Mouse (Mus musculus): ENCODE measurements around the gene Zfp39.
A peak's percentile ranks its signal among the peaks of the same experiment; 100 is the strongest.

Gene Zfp39

GRCm38 (mm10) chr11:58903511-58904409 is at the start of gene Zfp39:
TSS of gene Zfp39 (minus strand) at chr11:58904225.
- DNase-seq (ENCODE audit: low read depth in 1 of 2, low spot score in 2 of 2) = peak; percentile 70 to 90

- DNase-seq (ENCODE audit: low read depth in 1 of 2, low spot score in 2 of 2) = no peak
Measured at GRCm38 (mm10) chr11:58953351-58954169, 49.5 kb upstream of the Zfp39 start.

GRCm38 (mm10) chr11:58951210-58951609 is 47.2 kb upstream of the Zfp39 start:
- DNase-seq (ENCODE audit: low read depth in 1 of 2, low spot score in 2 of 2) = no peak

GRCm38 (mm10) chr11:58949480-58950431 is 45.7 kb upstream of the Zfp39 start:
- no peak for DNase-seq (ENCODE audit: low read depth in 1 of 2, low spot score in 2 of 2)

- DNase-seq (ENCODE audit: low read depth in 1 of 2, low spot score in 2 of 2) = no peak
Measured at GRCm38 (mm10) chr11:58948542-58949479, 44.8 kb upstream of the Zfp39 start, which contains the start of gene Hist3h2ba. TSS of gene Hist3h2ba (plus strand) at chr11:58948920.

GRCm38 (mm10) chr11:58947798-58948528 is 43.9 kb upstream of the Zfp39 start:
- no peak for DNase-seq (ENCODE audit: low read depth in 1 of 2, low spot score in 2 of 2)

- DNase-seq (ENCODE audit: low read depth in 1 of 2, low spot score in 2 of 2) = no peak
Measured at GRCm38 (mm10) chr11:58947306-58947705, 43.3 kb upstream of the Zfp39 start.

GRCm38 (mm10) chr11:58944136-58944535 is 40.1 kb upstream of the Zfp39 start:
- DNase-seq (ENCODE audit: low read depth in 1 of 2, low spot score in 2 of 2) = no peak

- no peak for DNase-seq (ENCODE audit: low read depth in 1 of 2, low spot score in 2 of 2)
Measured at GRCm38 (mm10) chr11:58939088-58939439, 35.0 kb upstream of the Zfp39 start.

- peak; percentile 52 to 69 for DNase-seq (ENCODE audit: low read depth in 1 of 2, low spot score in 2 of 2)
Measured at GRCm38 (mm10) chr11:58938322-58939087, 34.5 kb upstream of the Zfp39 start, which contains the start of gene Rnf187. TSS of gene Rnf187 (minus strand) at chr11:58938916.

GRCm38 (mm10) chr11:58937909-58938308 is 33.9 kb upstream of the Zfp39 start:
- DNase-seq (ENCODE audit: low read depth in 1 of 2, low spot score in 2 of 2) = no peak

- no peak for DNase-seq (ENCODE audit: low read depth in 1 of 2, low spot score in 2 of 2)
Measured at GRCm38 (mm10) chr11:58931576-58931975, 27.6 kb upstream of the Zfp39 start.

GRCm38 (mm10) chr11:58930254-58930653 is 26.2 kb upstream of the Zfp39 start:
- no peak for DNase-seq (ENCODE audit: low read depth in 1 of 2, low spot score in 2 of 2)

- no peak for DNase-seq (ENCODE audit: low read depth in 1 of 2, low spot score in 2 of 2)
Measured at GRCm38 (mm10) chr11:58929641-58930040, 25.6 kb upstream of the Zfp39 start.

- DNase-seq (ENCODE audit: low read depth in 1 of 2, low spot score in 2 of 2) = no peak
Measured at GRCm38 (mm10) chr11:58929055-58929454, 25.0 kb upstream of the Zfp39 start.

- peak in 1 of 2 experiments; percentile 57 for DNase-seq (ENCODE audit: low read depth in 1 of 2, low spot score in 2 of 2)
Measured at GRCm38 (mm10) chr11:58927790-58928651, 24.0 kb upstream of the Zfp39 start.

- DNase-seq (ENCODE audit: low read depth in 1 of 2, low spot score in 2 of 2) = no peak
Measured at GRCm38 (mm10) chr11:58927053-58927452, 23.0 kb upstream of the Zfp39 start.

Data from monocyte, adult 2 months (primary cell).